Mouse (Mus musculus): ENCODE measurements at regions not wholly inside any gene's neighbourhood (a gene's known extent, or its start where the extent isn't known, plus 50 kb on each side); places are given as distances from the start of the nearest gene placed in this dataset.
"Not testable (repeated sequence)": the region's sequence is repeated elsewhere in the genome, so short reads cannot be mapped to it uniquely, and the experiment has no call there.

DNA sequence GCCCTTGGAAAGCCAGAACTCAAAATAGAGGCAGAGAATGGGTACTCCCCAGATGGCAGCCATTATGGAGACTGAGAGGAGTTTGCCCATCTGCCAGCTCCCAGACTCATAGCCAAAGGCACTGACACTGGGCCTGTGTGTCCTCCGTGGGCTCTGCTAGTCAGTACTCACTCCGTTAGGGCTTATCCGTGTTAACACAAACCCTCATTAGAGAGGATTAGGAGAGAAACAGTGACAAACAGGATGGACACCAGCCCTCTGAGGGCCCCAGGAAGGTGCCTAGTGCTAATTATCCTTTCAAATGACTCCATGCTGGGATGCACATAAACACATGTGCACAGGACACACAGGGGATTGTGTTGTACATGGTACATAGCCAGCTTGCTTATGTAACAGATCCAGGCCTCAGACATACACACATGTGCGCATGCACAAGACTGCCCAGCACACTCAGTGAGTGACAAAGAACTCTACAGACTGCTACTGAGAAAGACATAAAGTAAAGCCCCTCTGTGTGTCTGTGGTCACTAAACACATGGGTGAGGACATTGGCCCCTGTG lies 267.6 kb upstream of the Irx1 start:
- no peak overlapping the region for H3K4me2 ChIP-seq (ENCODE audit: low read depth, low read length)
- H3K4me1 ChIP-seq (ENCODE audit: insufficient read depth, low read length): no peaks in the 10 kb centered on the region
- no peaks in the 10 kb centered on the region for H3K9me3 ChIP-seq (ENCODE audit: low read length)
- H3K36me3 ChIP-seq (ENCODE audit: insufficient read depth, low read length): no peaks in the 10 kb centered on the region
- no peak for TF ChIP-seq CTCF (IDR thresholded peaks at IDR 0.05; ENCODE audit: low read depth)
- ATAC-seq (no peak), DNase-seq (ENCODE audit: low spot score) (no peak)
- WGBS: 59% methylated on average over 4 of the region's 4 CpGs
- H3K4me3 ChIP-seq (ENCODE audit: low read length): no peak overlapping the region
- no peak overlapping the region for H3K9ac ChIP-seq (replicated peaks; ENCODE audit: low read length)
- no peak overlapping the region for H3K27ac ChIP-seq
- no peaks in the 10 kb centered on the region for H3K27me3 ChIP-seq (ENCODE audit: insufficient read depth, low read length)

DNA sequence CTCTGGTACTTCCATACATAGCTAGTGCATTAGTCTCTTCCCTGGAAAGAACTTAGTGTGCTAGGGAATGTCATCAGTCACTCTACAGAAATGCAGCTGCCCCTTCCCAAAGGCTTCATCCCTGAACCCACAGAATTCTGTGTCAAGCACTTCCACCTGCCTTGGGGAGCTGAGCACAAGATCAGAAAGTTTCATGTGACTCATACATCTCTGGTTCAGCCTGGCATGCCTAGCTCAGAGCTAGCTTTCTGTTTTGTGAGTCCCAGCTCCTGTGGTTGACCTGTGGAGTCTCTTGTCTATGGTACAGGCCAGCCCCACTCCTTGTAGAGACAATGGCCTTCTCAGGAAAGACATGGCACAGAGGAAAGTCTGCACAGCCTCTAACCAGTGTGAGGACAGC lies 268.6 kb upstream of the Irx1 start:
- ATAC-seq (no peak), DNase-seq (ENCODE audit: low spot score) (no peak)
- Histone ChIP-seq H3K9me3 (ENCODE audit: low read length) (no peaks in the 10 kb centered on the region), H3K27me3 (ENCODE audit: insufficient read depth, low read length) (no peaks in the 10 kb centered on the region), H3K4me2 (ENCODE audit: low read depth, low read length) (no peak overlapping the region), H3K27ac (no peak overlapping the region), H3K9ac (replicated peaks; ENCODE audit: low read length) (no peak overlapping the region), H3K4me3 (ENCODE audit: low read length) (no peak overlapping the region), H3K4me1 (ENCODE audit: insufficient read depth, low read length) (no peaks in the 10 kb centered on the region), H3K36me3 (ENCODE audit: insufficient read depth, low read length) (no peaks in the 10 kb centered on the region)
- no peak for TF ChIP-seq CTCF (IDR thresholded peaks at IDR 0.05; ENCODE audit: low read depth)

GRCm38 (mm10) chr13:72241919-72242318 lies 278.4 kb upstream of the Irx1 start:
- TF ChIP-seq CTCF (IDR thresholded peaks at IDR 0.05; ENCODE audit: low read depth): no peak
- no peak for DNase-seq (ENCODE audit: low spot score)
- Histone ChIP-seq H3K27ac (no peak overlapping the region), H3K9ac (replicated peaks; ENCODE audit: low read length) (no peak overlapping the region), H3K4me3 (ENCODE audit: low read length) (no peak overlapping the region), H3K4me1 (ENCODE audit: insufficient read depth, low read length) (no peaks in the 10 kb centered on the region), H3K9me3 (ENCODE audit: low read length) (no peaks in the 10 kb centered on the region), H3K4me2 (ENCODE audit: low read depth, low read length) (no peak overlapping the region), H3K27me3 (ENCODE audit: insufficient read depth, low read length) (no peaks in the 10 kb centered on the region), H3K36me3 (ENCODE audit: insufficient read depth, low read length) (no peaks in the 10 kb centered on the region)
- WGBS: 81% methylated on average over 3 of the region's 3 CpGs
- no peak for ATAC-seq

- Histone ChIP-seq H3K27ac (no peak overlapping the region), H3K4me3 (ENCODE audit: low read length) (no peak overlapping the region), H3K36me3 (ENCODE audit: insufficient read depth, low read length) (no peaks in the 10 kb centered on the region), H3K4me1 (ENCODE audit: insufficient read depth, low read length) (no peaks in the 10 kb centered on the region), H3K27me3 (ENCODE audit: insufficient read depth, low read length) (no peaks in the 10 kb centered on the region), H3K4me2 (ENCODE audit: low read depth, low read length) (no peak overlapping the region), H3K9ac (replicated peaks; ENCODE audit: low read length) (no peak overlapping the region), H3K9me3 (ENCODE audit: low read length) (no peaks in the 10 kb centered on the region)
- no peak for ATAC-seq
- peak; percentile 31 for TF ChIP-seq CTCF (IDR thresholded peaks at IDR 0.05; ENCODE audit: low read depth)
- no peak for DNase-seq (ENCODE audit: low spot score)
Measured at GRCm38 (mm10) chr13:72250419-72250818, 286.9 kb upstream of the Irx1 start.

- ATAC-seq; H3K27me3 ChIP-seq (ENCODE audit: insufficient read depth, low read length); DNase-seq (ENCODE audit: low spot score); H3K36me3 ChIP-seq (ENCODE audit: insufficient read depth, low read length); H3K27ac ChIP-seq; H3K4me2 ChIP-seq (ENCODE audit: low read depth, low read length); H3K4me1 ChIP-seq (ENCODE audit: insufficient read depth, low read length); H3K9me3 ChIP-seq (ENCODE audit: low read length); H3K4me3 ChIP-seq (ENCODE audit: low read length); H3K9ac ChIP-seq (replicated peaks; ENCODE audit: low read length): not testable (repeated sequence)
- WGBS: 61% methylated on average over 13 of the region's 13 CpGs
Measured at GRCm38 (mm10) chr13:72253242-72253641, 289.7 kb upstream of the Irx1 start.

GRCm38 (mm10) chr13:72258794-72259193 lies 295.3 kb upstream of the Irx1 start:
- Histone ChIP-seq H3K4me1 (ENCODE audit: insufficient read depth, low read length) (no peaks in the 10 kb centered on the region), H3K27me3 (ENCODE audit: insufficient read depth, low read length) (no peaks in the 10 kb centered on the region), H3K9me3 (ENCODE audit: low read length) (no peaks in the 10 kb centered on the region), H3K4me2 (ENCODE audit: low read depth, low read length) (no peak overlapping the region), H3K4me3 (ENCODE audit: low read length) (no peak overlapping the region), H3K9ac (replicated peaks; ENCODE audit: low read length) (no peak overlapping the region), H3K36me3 (ENCODE audit: insufficient read depth, low read length) (no peaks in the 10 kb centered on the region), H3K27ac (no peak overlapping the region)
- DNase-seq (ENCODE audit: low spot score) (no peak), ATAC-seq (no peak)
- 82% methylated on average over 2 of the region's 2 CpGs for WGBS
- no peak for TF ChIP-seq CTCF (IDR thresholded peaks at IDR 0.05; ENCODE audit: low read depth)

GRCm38 (mm10) chr13:72264416-72264815 lies 300.9 kb upstream of the Irx1 start:
- H3K4me3 ChIP-seq (ENCODE audit: low read length): no peak overlapping the region
- H3K9ac ChIP-seq (replicated peaks; ENCODE audit: low read length): no peak overlapping the region
- DNase-seq (ENCODE audit: low spot score): peak; percentile 27
- H3K36me3 ChIP-seq (ENCODE audit: insufficient read depth, low read length): no peaks in the 10 kb centered on the region
- ATAC-seq: no peak
- WGBS: 49% methylated on average over 3 of the region's 3 CpGs
- no peaks in the 10 kb centered on the region for H3K9me3 ChIP-seq (ENCODE audit: low read length)
- H3K27ac ChIP-seq: no peak overlapping the region
- H3K4me2 ChIP-seq (ENCODE audit: low read depth, low read length): no peak overlapping the region
- no peaks in the 10 kb centered on the region for H3K4me1 ChIP-seq (ENCODE audit: insufficient read depth, low read length)
- peaks cover 5% of the 10 kb centered on the region; the same call in 1 of the 2 replicates for H3K27me3 ChIP-seq (ENCODE audit: insufficient read depth, low read length)
- no peak for TF ChIP-seq CTCF (IDR thresholded peaks at IDR 0.05; ENCODE audit: low read depth)
